Mouse (Mus musculus): ENCODE measurements at regions not wholly inside any gene's neighbourhood (a gene's known extent, or its start where the extent isn't known, plus 50 kb on each side); places are given as distances from the start of the nearest gene placed in this dataset.

GRCm38 (mm10) chr3:42205640-42206039, 463.2 kb downstream of the D3Ertd751e start:
- H3K36me3 ChIP-seq (ENCODE audit: control insufficient read depth, insufficient read depth): no peaks in the 10 kb centered on the region
- H3K9ac ChIP-seq (replicated peaks; ENCODE audit: low read depth, low read length): no peak overlapping the region
- ATAC-seq: peak; percentile 80

GRCm38 (mm10) chr3:42211420-42211819, 469.0 kb downstream of the D3Ertd751e start:
- Histone ChIP-seq H3K4me1 (replicated peaks; ENCODE audit: control insufficient read depth, insufficient read depth, low read length) (peaks cover 5% of the 10 kb centered on the region; the same call in 1 of the 2 replicates), H3K9me3 (ENCODE audit: control insufficient read depth, low read length) (no peaks in the 10 kb centered on the region), H3K36me3 (ENCODE audit: control insufficient read depth, insufficient read depth) (no peaks in the 10 kb centered on the region), H3K4me3 (replicated peaks; ENCODE audit: low read length) (no peak overlapping the region), H3K9ac (replicated peaks; ENCODE audit: low read depth, low read length) (no peak overlapping the region), H3K27me3 (replicated peaks; ENCODE audit: control insufficient read depth, insufficient read depth, low read length) (no peaks in the 10 kb centered on the region), H3K27ac (ENCODE audit: low read length) (no peak overlapping the region), H3K4me2 (ENCODE audit: low read length) (no peak overlapping the region)
- 88% methylated on average over 3 of the region's 3 CpGs for WGBS
- ATAC-seq: no peak

More at GRCm38 (mm10) chr3:42205640-42206039, 463.2 kb downstream of the D3Ertd751e start:
- 67% methylated on average over 4 of the region's 4 CpGs for WGBS
- Histone ChIP-seq H3K4me3 (replicated peaks; ENCODE audit: low read length) (no peak overlapping the region), H3K27me3 (replicated peaks; ENCODE audit: control insufficient read depth, insufficient read depth, low read length) (no peaks in the 10 kb centered on the region), H3K27ac (ENCODE audit: low read length) (no peak overlapping the region), H3K4me1 (replicated peaks; ENCODE audit: control insufficient read depth, insufficient read depth, low read length) (no peaks in the 10 kb centered on the region), H3K4me2 (ENCODE audit: low read length) (no peak overlapping the region), H3K9me3 (ENCODE audit: control insufficient read depth, low read length) (no peaks in the 10 kb centered on the region)

- no peak overlapping the region for H3K4me2 ChIP-seq (ENCODE audit: low read length)
- ATAC-seq: no peak
- no peak overlapping the region for H3K27ac ChIP-seq (ENCODE audit: low read length)
- H3K4me1 ChIP-seq (replicated peaks; ENCODE audit: control insufficient read depth, insufficient read depth, low read length): peaks cover 5% of the 10 kb centered on the region; the same call in 1 of the 2 replicates
- no peak overlapping the region for H3K4me3 ChIP-seq (replicated peaks; ENCODE audit: low read length)
- H3K36me3 ChIP-seq (ENCODE audit: control insufficient read depth, insufficient read depth): no peaks in the 10 kb centered on the region
- no peaks in the 10 kb centered on the region for H3K27me3 ChIP-seq (replicated peaks; ENCODE audit: control insufficient read depth, insufficient read depth, low read length)
- no peaks in the 10 kb centered on the region for H3K9me3 ChIP-seq (ENCODE audit: control insufficient read depth, low read length)
- no peak overlapping the region for H3K9ac ChIP-seq (replicated peaks; ENCODE audit: low read depth, low read length)
- WGBS: 89% methylated on average over 5 of the region's 5 CpGs
These were observed 470.0 kb downstream of the D3Ertd751e start for GRCm38 (mm10) chr3:42212456-42212855.

- H3K9ac ChIP-seq (replicated peaks; ENCODE audit: low read depth, low read length): no peak overlapping the region
- H3K4me3 ChIP-seq (replicated peaks; ENCODE audit: low read length): no peak overlapping the region
- WGBS: 33% methylated on average over 6 of the region's 6 CpGs
- no peaks in the 10 kb centered on the region for H3K9me3 ChIP-seq (ENCODE audit: control insufficient read depth, low read length)
- peaks cover 5% of the 10 kb centered on the region; the same call in 1 of the 2 replicates for H3K4me1 ChIP-seq (replicated peaks; ENCODE audit: control insufficient read depth, insufficient read depth, low read length)
- H3K27me3 ChIP-seq (replicated peaks; ENCODE audit: control insufficient read depth, insufficient read depth, low read length): no peaks in the 10 kb centered on the region
- H3K27ac ChIP-seq (ENCODE audit: low read length): no peak overlapping the region
- H3K4me2 ChIP-seq (ENCODE audit: low read length): no peak overlapping the region
- no peak for ATAC-seq
- no peaks in the 10 kb centered on the region for H3K36me3 ChIP-seq (ENCODE audit: control insufficient read depth, insufficient read depth)
These were observed 470.8 kb downstream of the D3Ertd751e start for GRCm38 (mm10) chr3:42213163-42213562.

- Histone ChIP-seq H3K4me1 (replicated peaks; ENCODE audit: control insufficient read depth, insufficient read depth, low read length) (peaks cover 5% of the 10 kb centered on the region; the same call in 1 of the 2 replicates), H3K4me3 (replicated peaks; ENCODE audit: low read length) (no peak overlapping the region), H3K27ac (ENCODE audit: low read length) (no peak overlapping the region), H3K36me3 (ENCODE audit: control insufficient read depth, insufficient read depth) (no peaks in the 10 kb centered on the region), H3K9ac (replicated peaks; ENCODE audit: low read depth, low read length) (no peak overlapping the region), H3K4me2 (ENCODE audit: low read length) (no peak overlapping the region), H3K9me3 (ENCODE audit: control insufficient read depth, low read length) (no peaks in the 10 kb centered on the region), H3K27me3 (replicated peaks; ENCODE audit: control insufficient read depth, insufficient read depth, low read length) (no peaks in the 10 kb centered on the region)
- peak; percentile 57 for ATAC-seq
- WGBS: 37% methylated on average over 10 of the region's 10 CpGs
These were observed 472.3 kb downstream of the D3Ertd751e start for GRCm38 (mm10) chr3:42214624-42215276.

- no peak overlapping the region for H3K4me2 ChIP-seq (ENCODE audit: low read length)
- H3K36me3 ChIP-seq (ENCODE audit: control insufficient read depth, insufficient read depth): no peaks in the 10 kb centered on the region
These were observed 476.3 kb downstream of the D3Ertd751e start for GRCm38 (mm10) chr3:42218719-42219118.

GRCm38 (mm10) chr3:42227679-42228398, 485.4 kb downstream of the D3Ertd751e start:
- Histone ChIP-seq H3K9me3 (ENCODE audit: control insufficient read depth, low read length) (no peaks in the 10 kb centered on the region), H3K4me2 (ENCODE audit: low read length) (no peak overlapping the region), H3K4me1 (replicated peaks; ENCODE audit: control insufficient read depth, insufficient read depth, low read length) (peaks cover 17% of the 10 kb centered on the region), H3K27me3 (replicated peaks; ENCODE audit: control insufficient read depth, insufficient read depth, low read length) (no peaks in the 10 kb centered on the region), H3K36me3 (ENCODE audit: control insufficient read depth, insufficient read depth) (no peaks in the 10 kb centered on the region), H3K4me3 (replicated peaks; ENCODE audit: low read length) (no peak overlapping the region), H3K9ac (replicated peaks; ENCODE audit: low read depth, low read length) (no peak overlapping the region), H3K27ac (ENCODE audit: low read length) (peak overlapping the region; percentile 1; the same call in 1 of the 2 replicates)
- WGBS: 52% methylated on average over 4 of the region's 4 CpGs
- peak; percentile 91 for ATAC-seq

More at GRCm38 (mm10) chr3:42218719-42219118, 476.3 kb downstream of the D3Ertd751e start:
- Histone ChIP-seq H3K9ac (replicated peaks; ENCODE audit: low read depth, low read length) (no peak overlapping the region), H3K4me1 (replicated peaks; ENCODE audit: control insufficient read depth, insufficient read depth, low read length) (peaks cover 3% of the 10 kb centered on the region; the same call in 1 of the 2 replicates), H3K27me3 (replicated peaks; ENCODE audit: control insufficient read depth, insufficient read depth, low read length) (no peaks in the 10 kb centered on the region), H3K4me3 (replicated peaks; ENCODE audit: low read length) (no peak overlapping the region), H3K27ac (ENCODE audit: low read length) (no peak overlapping the region), H3K9me3 (ENCODE audit: control insufficient read depth, low read length) (no peaks in the 10 kb centered on the region)
- WGBS: 63% methylated on average over 3 of the region's 3 CpGs
- ATAC-seq: no peak

GRCm38 (mm10) chr3:42228399-42228755, 486.0 kb downstream of the D3Ertd751e start:
- Histone ChIP-seq H3K4me1 (replicated peaks; ENCODE audit: control insufficient read depth, insufficient read depth, low read length) (peaks cover 17% of the 10 kb centered on the region), H3K4me3 (replicated peaks; ENCODE audit: low read length) (no peak overlapping the region), H3K36me3 (ENCODE audit: control insufficient read depth, insufficient read depth) (no peaks in the 10 kb centered on the region), H3K9me3 (ENCODE audit: control insufficient read depth, low read length) (no peaks in the 10 kb centered on the region), H3K9ac (replicated peaks; ENCODE audit: low read depth, low read length) (no peak overlapping the region), H3K27me3 (replicated peaks; ENCODE audit: control insufficient read depth, insufficient read depth, low read length) (no peaks in the 10 kb centered on the region), H3K27ac (ENCODE audit: low read length) (peak overlapping the region; percentile 1; the same call in 1 of the 2 replicates), H3K4me2 (ENCODE audit: low read length) (no peak overlapping the region)
- 62% methylated on average over 3 of the region's 3 CpGs for WGBS
- peak; percentile 62 for ATAC-seq

- WGBS: 76% methylated on average over 5 of the region's 5 CpGs
- Histone ChIP-seq H3K27me3 (replicated peaks; ENCODE audit: control insufficient read depth, insufficient read depth, low read length) (no peaks in the 10 kb centered on the region; the same call in 1 of the 2 replicates), H3K4me3 (replicated peaks; ENCODE audit: low read length) (no peak overlapping the region), H3K4me2 (ENCODE audit: low read length) (no peak overlapping the region), H3K9me3 (ENCODE audit: control insufficient read depth, low read length) (no peaks in the 10 kb centered on the region), H3K36me3 (ENCODE audit: control insufficient read depth, insufficient read depth) (no peaks in the 10 kb centered on the region), H3K9ac (replicated peaks; ENCODE audit: low read depth, low read length) (no peak overlapping the region), H3K4me1 (replicated peaks; ENCODE audit: control insufficient read depth, insufficient read depth, low read length) (peaks cover 17% of the 10 kb centered on the region), H3K27ac (ENCODE audit: low read length) (no peak overlapping the region)
- ATAC-seq: no peak
These were observed 489.9 kb downstream of the D3Ertd751e start for GRCm38 (mm10) chr3:42232268-42232667.
